Mouse (Mus musculus) small intestine, adult 2 months (tissue): Measurements from ENCODE around the gene Gm5039. TPM values are rescaled to one million over a fixed set of nuclear protein-coding genes. Genes with fewer than 3 reads are reported as not detected.
"Not testable (repeated sequence)": the region's sequence is repeated elsewhere in the genome, so short reads cannot be mapped to it uniquely, and the experiment has no call there.

Experiments used
- H3K27ac ChIP-seq: fragments of 200-500 bp; 2 replicates; pipeline ENCODE4 v1.5.1; 2012; ENCODE audit warnings: low read depth, low read length, control low read depth, inconsistent platforms; ENCODE audit not compliant: insufficient read depth
- H3K27me3 ChIP-seq: fragments of 200-500 bp; 2 replicates; pipeline ENCODE4 v1.6.1; 2012; ENCODE audit warnings: mild to moderate bottlenecking, moderate library complexity, low read length, inconsistent platforms; ENCODE audit not compliant: control insufficient read depth, insufficient read depth
- H3K36me3 ChIP-seq: fragments of 200-500 bp; 2 replicates; pipeline ENCODE4 v1.6.1; 2012; ENCODE audit warnings: mild to moderate bottlenecking, low read length, control low read depth, inconsistent platforms; ENCODE audit not compliant: control insufficient read depth, insufficient read depth
- H3K4me1 ChIP-seq: fragments of 200-500 bp; 2 replicates; pipeline ENCODE4 v1.6.1; 2012; ENCODE audit warnings: low read length, inconsistent platforms, mixed read lengths; ENCODE audit not compliant: control insufficient read depth, insufficient read depth, insufficient read length
- H3K4me3 ChIP-seq: fragments of 200-500 bp; 2 replicates; pipeline ENCODE4 v1.5.1; 2012; ENCODE audit warnings: low read depth, mild to moderate bottlenecking, control low read depth, inconsistent platforms, low read length, moderate library complexity
- CTCF ChIP-seq: fragments of 200-500 bp; IDR thresholded peaks from 2 replicates; pipeline ENCODE4 v1.5.1; 2012; ENCODE audit warnings: low read depth, mild to moderate bottlenecking, control low read depth, inconsistent platforms, low read length, moderate library complexity, mixed read lengths; ENCODE audit not compliant: insufficient replicate concordance, insufficient read length; ENCODE audit errors: extremely low read depth
- POLR2A ChIP-seq: fragments of 200-500 bp; IDR thresholded peaks from 2 replicates; pipeline ENCODE4 v1.6.1; 2012; ENCODE audit warnings: low read depth, mild to moderate bottlenecking, control low read depth, inconsistent platforms, low read length, moderate library complexity
- WGBS: fragments of 180-500 bp; shearing (Covaris S2); methylation state at CpG from one replicate; pipeline ENCODE4 v1.1.7; 2018; 5-methylcytosine and 5-hydroxymethylcytosine counted together
- polyA plus RNA-seq: library from polyadenylated mRNA; depleted of rRNA; stranded (reverse); fragments of >200 nt; gene quantifications from 2 replicates; pipeline ENCODE4 v1.2.3, GENCODE M21; 2012; rRNA removed

Gene Gm5039
- polyA plus RNA-seq, 1 experiment, result not detected

- WGBS, result 16% methylated on average over 41 of the region's 41 CpGs
- Histone ChIP-seq H3K4me3 (peak overlapping the region; percentile 30), H3K36me3 (no peaks in the 10 kb centered on the region), H3K27me3 (no peaks in the 10 kb centered on the region), H3K4me1 (no peaks in the 10 kb centered on the region), H3K27ac (no peak overlapping the region)
- TF ChIP-seq CTCF, result no peak
- no peak for TF ChIP-seq POLR2A
Observed at GRCm38 (mm10) chr12:88354182-88354702, 30.4 kb upstream of the Gm5039 start.

- H3K27ac ChIP-seq, H3K4me3 ChIP-seq, H3K36me3 ChIP-seq, H3K4me1 ChIP-seq, H3K27me3 ChIP-seq: not testable (repeated sequence)
- 61% methylated on average over 2 of the region's 2 CpGs for whole genome bisulfite sequencing
Observed at GRCm38 (mm10) chr12:88341286-88341685, 17.5 kb upstream of the Gm5039 start.

GRCm38 (mm10) chr12:88336662-88337413 lies 13.0 kb upstream of the Gm5039 start:
- H3K36me3 ChIP-seq, H3K4me1 ChIP-seq, H3K27ac ChIP-seq, H3K4me3 ChIP-seq, H3K27me3 ChIP-seq: not testable (repeated sequence)
- 62% methylated on average over 4 of the region's 4 CpGs for WGBS

DNA sequence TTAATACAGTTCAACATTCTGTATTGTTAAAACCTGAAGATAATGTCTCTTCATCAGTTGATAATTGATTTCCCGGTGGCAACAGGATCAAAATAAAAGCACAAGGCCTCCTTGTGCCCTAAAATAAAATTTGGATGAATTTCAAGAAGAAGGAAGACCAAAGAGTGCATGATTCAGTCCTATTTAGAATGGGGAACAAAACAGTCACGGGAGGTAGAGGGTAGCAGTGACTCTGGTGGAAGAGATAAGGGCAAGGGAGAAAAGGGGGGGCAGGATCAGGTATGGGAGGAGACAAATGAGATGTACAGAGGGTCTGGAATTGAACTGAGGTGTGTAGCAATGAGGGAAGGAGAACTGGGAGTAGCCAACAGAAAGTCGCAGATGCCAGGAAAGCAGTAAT lies 9.3 kb downstream of the Gm5039 start:
- Histone ChIP-seq H3K27me3 (no peaks in the 10 kb centered on the region), H3K4me1 (no peaks in the 10 kb centered on the region), H3K36me3 (no peaks in the 10 kb centered on the region), H3K27ac (no peak overlapping the region), H3K4me3 (no peak overlapping the region)
- TF ChIP-seq POLR2A (no peak), CTCF (no peak)
- WGBS, result 77% methylated on average over 3 of the region's 3 CpGs

GRCm38 (mm10) chr12:88297171-88297570 lies 26.7 kb downstream of the Gm5039 start:
- 37% methylated on average over 2 of the region's 2 CpGs for WGBS
- H3K4me1 ChIP-seq, H3K27me3 ChIP-seq, H3K27ac ChIP-seq, H3K36me3 ChIP-seq, H3K4me3 ChIP-seq: not testable (repeated sequence)

DNA sequence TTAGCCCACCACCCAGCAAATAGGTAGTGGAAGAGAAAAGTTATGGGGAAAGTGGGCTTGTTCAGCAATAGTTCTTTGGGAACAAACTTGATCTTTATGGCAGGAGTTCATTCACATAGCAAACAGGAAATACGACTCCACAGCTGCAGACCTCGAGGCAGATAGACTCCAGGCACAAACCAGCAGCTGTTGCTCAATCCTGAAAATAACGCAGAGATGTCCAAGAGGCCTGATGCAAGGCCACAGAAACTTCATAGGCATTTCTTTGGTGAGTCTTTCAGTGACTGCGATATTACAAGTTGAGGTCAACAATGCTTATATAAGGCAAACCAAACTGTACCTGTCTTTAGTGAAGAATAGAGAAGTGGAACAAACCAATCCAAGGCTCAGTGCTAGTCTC lies 30.7 kb downstream of the Gm5039 start:
- 63% methylated on average over 4 of the region's 4 CpGs for WGBS
- not testable (repeated sequence) for H3K4me1 ChIP-seq, H3K27me3 ChIP-seq, H3K27ac ChIP-seq, H3K4me3 ChIP-seq, H3K36me3 ChIP-seq

DNA sequence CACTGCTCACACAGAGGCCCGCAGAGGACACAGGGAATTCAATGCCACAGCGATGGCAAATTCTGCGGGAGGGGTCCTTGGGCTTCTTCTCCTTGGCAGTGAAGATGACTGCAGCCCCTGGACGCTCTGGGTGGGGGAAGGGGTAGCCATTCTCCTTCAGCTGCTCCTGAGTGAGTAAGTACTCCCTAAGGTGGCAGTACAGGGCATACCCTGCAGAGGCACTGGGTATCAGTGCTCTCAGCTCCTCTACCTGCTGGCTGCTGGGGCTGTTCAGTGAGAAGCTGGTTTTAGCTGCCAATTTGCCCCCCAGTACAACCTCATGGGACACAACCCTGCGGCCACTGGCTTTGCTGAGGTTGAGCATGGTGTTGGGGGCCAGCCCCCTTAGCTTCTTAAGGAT lies 38.6 kb downstream of the Gm5039 start:
- not testable (repeated sequence) for H3K36me3 ChIP-seq, H3K4me3 ChIP-seq, H3K27me3 ChIP-seq, H3K4me1 ChIP-seq, H3K27ac ChIP-seq
- WGBS, result 81% methylated on average over 5 of the region's 5 CpGs

DNA sequence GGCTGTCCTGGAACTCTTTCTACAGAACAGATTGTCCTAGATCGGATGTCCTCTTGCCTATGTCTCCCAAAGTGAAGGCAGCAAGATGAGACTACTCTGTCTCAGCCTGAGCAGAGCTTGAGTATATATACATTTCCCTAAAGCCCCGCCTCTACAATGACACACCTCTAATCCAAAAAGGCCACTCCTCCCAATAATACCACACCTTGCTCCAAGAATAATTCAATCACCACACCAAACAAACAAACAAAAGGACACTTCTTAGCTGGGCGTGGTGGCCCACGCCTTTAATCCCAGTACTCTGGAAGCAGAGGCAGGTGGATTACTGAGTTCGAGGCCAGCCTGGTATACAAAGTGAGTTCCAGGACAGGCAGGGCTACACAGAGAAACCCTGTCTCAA lies 49.4 kb downstream of the Gm5039 start, which contains the start of gene Gm5662:
TSS of gene Gm5662 (minus strand) at position 101 of the 400 bp plus-strand sequence.
- H3K27ac ChIP-seq, H3K4me1 ChIP-seq, H3K36me3 ChIP-seq, H3K4me3 ChIP-seq, H3K27me3 ChIP-seq: not testable (repeated sequence)
- WGBS, result 77% methylated on average over 5 of the region's 5 CpGs

Other genes with a start within 250 kb of the Gm5039 start
- not detected in 2 replicates for gene Gm16368, start 240.3 kb downstream of the Gm5039 start, polyA plus RNA-seq
- not detected in 2 replicates for gene Gm10436, start 141.9 kb downstream of the Gm5039 start, polyA plus RNA-seq
- gene Gm8332, start 73.9 kb downstream of the Gm5039 start, polyA plus RNA-seq, result not detected in 2 replicates
- not detected in 2 replicates for gene Gm5662, start 49.5 kb downstream of the Gm5039 start, polyA plus RNA-seq
- 10.5 and 14.0 TPM in 2 replicates for gene Adck1, start 36.5 kb upstream of the Gm5039 start, polyA plus RNA-seq